Mouse (Mus musculus): ENCODE measurements around the gene Ssr2. TPM values are rescaled to one million over a fixed set of nuclear protein-coding genes. Genes with fewer than 3 reads are reported as not detected.

Gene Ssr2
- polyA plus RNA-seq, 1 experiment = 206 TPM

DNA sequence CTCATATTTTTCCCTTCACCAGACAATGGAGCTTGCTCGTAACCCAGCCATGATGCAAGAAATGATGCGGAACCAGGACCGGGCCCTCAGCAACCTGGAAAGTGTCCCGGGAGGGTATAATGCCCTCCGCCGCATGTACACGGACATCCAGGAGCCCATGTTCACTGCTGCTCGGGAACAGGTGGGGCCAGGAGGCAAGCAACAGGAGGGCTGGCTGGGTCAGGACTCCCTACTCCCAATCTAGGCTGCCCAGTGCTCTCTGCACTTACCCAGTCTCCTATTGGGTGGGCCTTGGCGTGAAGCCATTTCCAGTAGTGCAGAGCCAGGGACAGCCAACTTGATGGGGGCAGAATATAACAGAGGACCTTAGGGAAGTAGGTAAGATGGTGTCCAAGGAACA is 16.1 kb upstream of the Ssr2 start:
- Histone ChIP-seq H3K4me3 (ENCODE audit: control insufficient read depth, insufficient read depth, low read length) (no peak overlapping the region), H3K27me3 (ENCODE audit: control insufficient read depth, insufficient read depth, low read length) (no peaks in the 10 kb centered on the region), H3K36me3 (ENCODE audit: control insufficient read depth, insufficient read depth, low read length) (peaks cover 26% of the 10 kb centered on the region), H3K27ac (ENCODE audit: control insufficient read depth, insufficient read depth, low read length) (no peak overlapping the region), H3K4me1 (replicated peaks; ENCODE audit: control insufficient read depth, insufficient read depth, low read length) (peaks cover 5% of the 10 kb centered on the region; the same call in 1 of the 2 replicates)
- over 99% methylated on average over 9 of the region's 9 CpGs for WGBS
- no peak for TF ChIP-seq POLR2A (IDR thresholded peaks at IDR 0.05; ENCODE audit: control insufficient read depth, extremely low read depth, insufficient read depth, low read length, poor library complexity)
- no peak for TF ChIP-seq CTCF (IDR thresholded peaks at IDR 0.05; ENCODE audit: borderline replicate concordance, control insufficient read depth, extremely low read depth, insufficient read depth, low read length, poor library complexity)
- DNase-seq = no peak

GRCm38 (mm10) chr3:88561989-88562388 is 13.7 kb upstream of the Ssr2 start:
- Histone ChIP-seq H3K27ac (ENCODE audit: control insufficient read depth, insufficient read depth, low read length) (no peak overlapping the region), H3K4me1 (replicated peaks; ENCODE audit: control insufficient read depth, insufficient read depth, low read length) (no peaks in the 10 kb centered on the region), H3K4me3 (ENCODE audit: control insufficient read depth, insufficient read depth, low read length) (no peak overlapping the region), H3K27me3 (ENCODE audit: control insufficient read depth, insufficient read depth, low read length) (no peaks in the 10 kb centered on the region), H3K36me3 (ENCODE audit: control insufficient read depth, insufficient read depth, low read length) (peaks cover 46% of the 10 kb centered on the region)
- TF ChIP-seq CTCF (IDR thresholded peaks at IDR 0.05; ENCODE audit: borderline replicate concordance, control insufficient read depth, extremely low read depth, insufficient read depth, low read length, poor library complexity) (no peak), POLR2A (IDR thresholded peaks at IDR 0.05; ENCODE audit: control insufficient read depth, extremely low read depth, insufficient read depth, low read length, poor library complexity) (no peak)
- WGBS = 96% methylated on average over 4 of the region's 4 CpGs
- no peak for DNase-seq

GRCm38 (mm10) chr3:88563442-88563841 is 12.2 kb upstream of the Ssr2 start:
- Histone ChIP-seq H3K4me1 (replicated peaks; ENCODE audit: control insufficient read depth, insufficient read depth, low read length) (no peaks in the 10 kb centered on the region), H3K27ac (ENCODE audit: control insufficient read depth, insufficient read depth, low read length) (no peak overlapping the region), H3K36me3 (ENCODE audit: control insufficient read depth, insufficient read depth, low read length) (peaks cover 58% of the 10 kb centered on the region), H3K27me3 (ENCODE audit: control insufficient read depth, insufficient read depth, low read length) (no peaks in the 10 kb centered on the region), H3K4me3 (ENCODE audit: control insufficient read depth, insufficient read depth, low read length) (no peak overlapping the region)
- WGBS = 92% methylated on average over 4 of the region's 4 CpGs
- DNase-seq = no peak
- TF ChIP-seq CTCF (IDR thresholded peaks at IDR 0.05; ENCODE audit: borderline replicate concordance, control insufficient read depth, extremely low read depth, insufficient read depth, low read length, poor library complexity) = no peak
- TF ChIP-seq POLR2A (IDR thresholded peaks at IDR 0.05; ENCODE audit: control insufficient read depth, extremely low read depth, insufficient read depth, low read length, poor library complexity) = no peak

GRCm38 (mm10) chr3:88563966-88564365 is 11.7 kb upstream of the Ssr2 start:
- no peak for DNase-seq
- Histone ChIP-seq H3K27me3 (ENCODE audit: control insufficient read depth, insufficient read depth, low read length) (no peaks in the 10 kb centered on the region), H3K27ac (ENCODE audit: control insufficient read depth, insufficient read depth, low read length) (no peak overlapping the region), H3K4me1 (replicated peaks; ENCODE audit: control insufficient read depth, insufficient read depth, low read length) (no peaks in the 10 kb centered on the region), H3K36me3 (ENCODE audit: control insufficient read depth, insufficient read depth, low read length) (peaks cover 63% of the 10 kb centered on the region), H3K4me3 (ENCODE audit: control insufficient read depth, insufficient read depth, low read length) (no peak overlapping the region)
- 98% methylated on average over 7 of the region's 7 CpGs for WGBS
- TF ChIP-seq POLR2A (IDR thresholded peaks at IDR 0.05; ENCODE audit: control insufficient read depth, extremely low read depth, insufficient read depth, low read length, poor library complexity) (no peak), CTCF (IDR thresholded peaks at IDR 0.05; ENCODE audit: borderline replicate concordance, control insufficient read depth, extremely low read depth, insufficient read depth, low read length, poor library complexity) (no peak)

- 95% methylated on average over 3 of the region's 3 CpGs for WGBS
These were observed 9.6 kb upstream of the Ssr2 start for GRCm38 (mm10) chr3:88566116-88566515.

GRCm38 (mm10) chr3:88566536-88567061 is 9.1 kb upstream of the Ssr2 start:
- Histone ChIP-seq H3K27ac (ENCODE audit: control insufficient read depth, insufficient read depth, low read length) (no peak overlapping the region; the same call in 1 of the 2 replicates), H3K4me1 (replicated peaks; ENCODE audit: control insufficient read depth, insufficient read depth, low read length) (no peaks in the 10 kb centered on the region), H3K27me3 (ENCODE audit: control insufficient read depth, insufficient read depth, low read length) (no peaks in the 10 kb centered on the region), H3K36me3 (ENCODE audit: control insufficient read depth, insufficient read depth, low read length) (peaks cover 49% of the 10 kb centered on the region), H3K4me3 (ENCODE audit: control insufficient read depth, insufficient read depth, low read length) (no peak overlapping the region)
- 92% methylated on average over 4 of the region's 4 CpGs for WGBS
- TF ChIP-seq POLR2A (IDR thresholded peaks at IDR 0.05; ENCODE audit: control insufficient read depth, extremely low read depth, insufficient read depth, low read length, poor library complexity) = no peak
- DNase-seq = no peak

More at GRCm38 (mm10) chr3:88566116-88566515, 9.6 kb upstream of the Ssr2 start:
- DNase-seq = no peak
- TF ChIP-seq POLR2A (IDR thresholded peaks at IDR 0.05; ENCODE audit: control insufficient read depth, extremely low read depth, insufficient read depth, low read length, poor library complexity) (no peak), CTCF (IDR thresholded peaks at IDR 0.05; ENCODE audit: borderline replicate concordance, control insufficient read depth, extremely low read depth, insufficient read depth, low read length, poor library complexity) (no peak)
- Histone ChIP-seq H3K36me3 (ENCODE audit: control insufficient read depth, insufficient read depth, low read length) (peaks cover 49% of the 10 kb centered on the region), H3K27me3 (ENCODE audit: control insufficient read depth, insufficient read depth, low read length) (no peaks in the 10 kb centered on the region), H3K27ac (ENCODE audit: control insufficient read depth, insufficient read depth, low read length) (no peak overlapping the region; the same call in 1 of the 2 replicates), H3K4me3 (ENCODE audit: control insufficient read depth, insufficient read depth, low read length) (no peak overlapping the region), H3K4me1 (replicated peaks; ENCODE audit: control insufficient read depth, insufficient read depth, low read length) (no peaks in the 10 kb centered on the region)

GRCm38 (mm10) chr3:88567892-88568291 is 7.8 kb upstream of the Ssr2 start:
- no peak for TF ChIP-seq POLR2A (IDR thresholded peaks at IDR 0.05; ENCODE audit: control insufficient read depth, extremely low read depth, insufficient read depth, low read length, poor library complexity)
- no peak for TF ChIP-seq CTCF (IDR thresholded peaks at IDR 0.05; ENCODE audit: borderline replicate concordance, control insufficient read depth, extremely low read depth, insufficient read depth, low read length, poor library complexity)
- DNase-seq = no peak
- Histone ChIP-seq H3K4me1 (replicated peaks; ENCODE audit: control insufficient read depth, insufficient read depth, low read length) (no peaks in the 10 kb centered on the region), H3K27ac (ENCODE audit: control insufficient read depth, insufficient read depth, low read length) (no peak overlapping the region), H3K27me3 (ENCODE audit: control insufficient read depth, insufficient read depth, low read length) (no peaks in the 10 kb centered on the region), H3K4me3 (ENCODE audit: control insufficient read depth, insufficient read depth, low read length) (no peak overlapping the region), H3K36me3 (ENCODE audit: control insufficient read depth, insufficient read depth, low read length) (peaks cover 49% of the 10 kb centered on the region)
- WGBS = 91% methylated on average over 6 of the region's 6 CpGs

All from thymus, adult 2 months (tissue).